Mouse (Mus musculus) frontal cortex, postnatal 36 days (tissue): ENCODE results near the gene Hsd3b2.
"Not testable (repeated sequence)": the region's sequence is repeated elsewhere in the genome, so short reads cannot be mapped to it uniquely, and the experiment has no call there.

Source experiments
- DNase-seq, 2 experiments: peaks; one replicate each; pipeline ENCODE4 v3.0.0; 2022; ENCODE audit warnings: low spot score in 2 of 2

Gene Hsd3b2

GRCm38 (mm10) chr3:98724376-98724775, at the start of gene Hsd3b2:
Gene Hsd3b2 (minus strand): TSS chr3:98724543.
- DNase-seq: no peak

DNA sequence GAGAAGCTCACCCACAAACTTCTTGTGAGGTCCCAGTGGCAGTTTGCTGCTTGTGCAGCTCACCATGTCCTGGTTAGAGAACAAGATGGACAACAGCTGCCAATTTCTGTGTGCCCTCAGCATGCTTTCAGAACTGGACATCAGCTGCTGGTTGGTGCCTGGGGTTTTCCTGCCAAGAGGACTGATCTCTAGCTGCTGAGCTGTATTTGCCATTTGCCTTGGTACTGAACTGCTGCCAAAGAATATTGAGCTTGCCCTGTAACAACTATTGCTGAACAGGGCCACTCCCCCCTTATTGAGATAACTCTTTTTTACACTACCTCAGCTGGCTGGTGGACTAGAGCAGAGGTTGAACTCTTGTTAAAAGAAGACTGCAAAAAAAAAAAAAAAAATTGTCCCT, 39.8 kb upstream of the Hsd3b2 start:
- DNase-seq: no peak

GRCm38 (mm10) chr3:98756836-98757235, 32.5 kb upstream of the Hsd3b2 start:
- no peak for DNase-seq

- no peak for DNase-seq
Measured at GRCm38 (mm10) chr3:98752171-98752570, 27.8 kb upstream of the Hsd3b2 start.

DNA sequence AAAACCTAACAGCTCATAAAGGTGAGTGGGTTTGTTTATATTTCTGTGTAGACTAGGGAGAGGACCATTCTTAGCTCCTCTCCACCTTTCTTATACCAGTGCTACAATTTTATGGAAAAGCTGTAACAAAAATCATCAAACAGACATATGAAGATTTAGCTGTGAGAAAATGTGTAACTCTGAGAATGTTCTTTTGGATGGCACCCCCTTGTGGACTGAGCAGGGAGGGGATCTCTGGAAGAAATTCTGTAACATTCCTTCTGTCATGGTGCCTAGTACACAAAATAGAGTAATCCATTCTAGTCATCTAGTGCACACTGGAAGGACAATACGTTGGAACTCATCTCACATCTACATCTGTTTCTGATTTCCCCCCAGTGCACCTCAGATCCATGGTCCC, 16.7 kb upstream of the Hsd3b2 start:
- not testable (repeated sequence) for DNase-seq

DNA sequence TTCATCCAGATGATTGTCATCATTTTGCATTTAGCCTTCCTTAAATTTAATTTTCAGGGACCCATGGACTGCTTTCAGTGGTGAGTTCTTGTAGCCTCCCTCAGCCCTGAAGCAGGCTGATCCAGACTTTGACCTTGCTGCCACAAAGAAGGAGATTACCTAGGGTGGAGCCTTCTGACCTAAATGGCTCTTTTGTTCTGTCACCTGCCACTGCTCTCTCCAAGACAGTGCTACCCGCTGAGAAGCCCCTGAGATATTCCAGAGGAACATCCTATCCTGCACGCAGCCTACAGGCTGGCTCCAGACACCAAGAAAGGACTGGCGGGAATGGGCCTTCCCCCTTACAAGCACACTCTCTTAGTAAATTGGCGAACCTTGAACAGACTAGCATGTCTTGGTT, 10.0 kb upstream of the Hsd3b2 start:
- DNase-seq: no peak

DNA sequence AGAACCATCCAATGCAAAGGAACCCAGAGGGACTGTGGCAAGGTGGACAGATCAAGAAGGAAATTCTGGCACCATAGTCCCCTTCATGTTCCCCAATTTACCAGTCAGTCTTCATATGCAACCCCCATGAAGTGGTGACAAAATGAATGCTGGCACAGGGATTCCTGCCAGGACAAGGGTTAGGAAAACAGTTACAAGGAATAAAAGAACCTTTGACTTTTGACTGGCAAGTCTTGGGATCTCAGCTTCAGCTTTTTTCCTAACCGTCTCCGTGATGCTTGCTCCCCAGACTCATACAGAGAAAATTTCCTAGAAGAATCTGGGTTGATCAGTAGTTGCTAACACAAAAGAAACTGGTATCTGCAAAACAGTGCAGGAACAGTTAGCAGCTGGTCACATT, 9.4 kb upstream of the Hsd3b2 start:
- DNase-seq: no peak

DNA sequence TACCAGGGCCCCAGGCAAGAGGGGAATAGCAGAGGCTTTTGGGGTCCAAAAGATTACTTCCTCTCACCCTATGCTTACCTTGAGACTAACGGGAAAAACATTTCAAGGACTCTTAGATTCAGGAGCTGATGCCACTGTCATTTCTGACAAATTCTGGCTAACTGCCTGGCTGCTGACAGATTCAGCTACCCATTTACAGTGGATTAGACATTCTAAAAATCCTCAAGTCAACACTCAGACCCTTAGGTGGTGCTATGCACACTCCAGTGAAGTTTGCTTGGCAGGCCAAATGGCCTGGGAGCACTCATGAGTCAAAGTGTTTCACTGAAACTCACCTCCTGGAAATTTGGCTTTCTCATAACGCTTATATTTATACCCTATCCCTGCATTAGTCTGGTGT, 1.9 kb upstream of the Hsd3b2 start:
- DNase-seq: no peak

DNA sequence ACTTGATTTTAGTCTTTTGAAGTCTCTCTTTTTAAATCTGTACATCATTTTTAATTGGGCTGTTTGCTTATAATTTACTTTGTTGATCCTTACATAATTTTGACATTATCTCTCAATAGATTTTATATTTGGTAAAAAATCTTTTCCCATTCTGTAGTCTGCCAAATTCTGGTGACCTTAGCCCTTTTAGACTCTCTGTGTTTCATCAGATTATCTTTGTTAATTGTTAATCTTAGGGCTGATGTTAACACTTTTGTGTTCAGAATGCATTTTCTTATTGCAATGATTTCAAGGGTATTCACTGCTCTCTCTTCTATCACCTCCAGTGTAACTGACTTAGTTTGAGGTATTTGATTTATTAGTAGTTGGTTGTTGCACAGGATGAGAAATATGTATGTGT, 3.6 kb downstream of the Hsd3b2 start:
- DNase-seq: no peak

DNA sequence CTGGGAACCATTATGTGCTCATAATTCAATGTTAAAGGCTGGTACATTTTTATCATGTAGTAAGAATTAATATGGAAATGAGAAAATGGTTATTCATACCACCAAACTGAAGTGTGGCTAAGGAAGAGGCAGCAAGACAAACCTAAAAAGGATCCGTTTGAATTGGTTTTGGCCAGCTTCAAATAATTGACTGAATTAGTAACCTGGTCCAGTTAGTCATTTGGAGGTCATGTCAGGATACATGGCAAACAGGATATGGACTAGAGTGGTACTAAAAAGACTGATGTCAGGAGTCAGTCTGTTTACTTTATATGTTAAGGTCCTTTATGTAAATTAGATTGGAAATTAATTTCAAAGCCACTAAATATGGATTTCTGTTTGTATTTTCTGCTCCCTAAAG, 41.9 kb downstream of the Hsd3b2 start:
- DNase-seq: no peak

GRCm38 (mm10) chr3:98680786-98681185, 43.6 kb downstream of the Hsd3b2 start:
- no peak for DNase-seq
